Mouse (Mus musculus) left cerebral cortex, postnatal 36 days (tissue): Measurements from ENCODE around the gene Fam78b. TPM values are rescaled to one million over a fixed set of nuclear protein-coding genes. Genes with fewer than 3 reads are reported as not detected.

Experiments
- DNase-seq, 2 experiments: peaks; one replicate each; pipeline ENCODE4 v3.0.0; 2021 to 2022; ENCODE audit warnings: low spot score in 2 of 2, mixed read lengths in 1 of 2
- intact Hi-C: fragments of 180-260 bp; cut with DNase I; formaldehyde crosslinking; loops from one replicate; pipeline ENCODE4 v1.15.1; 2025
- total RNA-seq, 2 experiments: library from RNA; stranded (reverse); gene quantifications; 2 replicates each; pipeline ENCODE4 v1.2.3; 2021

Gene Fam78b
- total RNA-seq, 2 experiments from 2014 or later = 31.6 to 33.5 TPM

GRCm38 (mm10) chr1:167082506-167083100 lies 81.4 kb downstream of the Fam78b start:
- DNase-seq = no peak
- intact Hi-C loops = no loop called here

GRCm38 (mm10) chr1:167083181-167083580 lies 82.0 kb downstream of the Fam78b start:
- intact Hi-C loops = no loop called here

GRCm38 (mm10) chr1:167084330-167084729 lies 83.1 kb downstream of the Fam78b start:
- intact Hi-C loops = no loop called here
- peak in 1 of 2 experiments; percentile 24 for DNase-seq

More at GRCm38 (mm10) chr1:167083181-167083580, 82.0 kb downstream of the Fam78b start:
- no peak for DNase-seq

GRCm38 (mm10) chr1:167085461-167085860 lies 84.2 kb downstream of the Fam78b start:
- intact Hi-C loops = no loop called here
- no peak for DNase-seq

GRCm38 (mm10) chr1:167090466-167090865 lies 89.2 kb downstream of the Fam78b start:
- intact Hi-C loops = no loop called here

GRCm38 (mm10) chr1:167093551-167093950 lies 92.3 kb downstream of the Fam78b start:
- DNase-seq = no peak
- intact Hi-C loops = no loop called here

More at GRCm38 (mm10) chr1:167090466-167090865, 89.2 kb downstream of the Fam78b start:
- no peak for DNase-seq

- intact Hi-C loops = no loop called here
- no peak for DNase-seq
These were observed 93.5 kb downstream of the Fam78b start for GRCm38 (mm10) chr1:167094589-167095148.

GRCm38 (mm10) chr1:167098741-167099140 lies 97.5 kb downstream of the Fam78b start:
- no peak for DNase-seq
- intact Hi-C loops = no loop called here

GRCm38 (mm10) chr1:167102046-167102445 lies 100.8 kb downstream of the Fam78b start:
- DNase-seq = no peak
- intact Hi-C loops = no loop called here

- DNase-seq = no peak
- intact Hi-C loops = no loop called here
These were observed 101.3 kb downstream of the Fam78b start for GRCm38 (mm10) chr1:167102566-167102965.

- no peak for DNase-seq
- intact Hi-C loops = no loop called here
These were observed 103.9 kb downstream of the Fam78b start for GRCm38 (mm10) chr1:167104956-167105626.

GRCm38 (mm10) chr1:167105916-167106315 lies 104.7 kb downstream of the Fam78b start:
- DNase-seq = no peak
- intact Hi-C loops = no loop called here

- intact Hi-C loops = no loop called here
- DNase-seq = no peak
These were observed 107.8 kb downstream of the Fam78b start for GRCm38 (mm10) chr1:167108973-167109509.

- DNase-seq = no peak
- intact Hi-C loops = no loop called here
These were observed 113.3 kb downstream of the Fam78b start for GRCm38 (mm10) chr1:167114363-167115050.

GRCm38 (mm10) chr1:167115121-167115520 lies 113.9 kb downstream of the Fam78b start:
- intact Hi-C loops = no loop called here
- DNase-seq = no peak

GRCm38 (mm10) chr1:167116733-167117132 lies 115.5 kb downstream of the Fam78b start:
- intact Hi-C loops = no loop called here
- DNase-seq = no peak

GRCm38 (mm10) chr1:167118971-167119370 lies 117.8 kb downstream of the Fam78b start:
- no peak for DNase-seq
- intact Hi-C loops = no loop called here

- intact Hi-C loops = no loop called here
- peak; percentile 15 to 47 for DNase-seq
These were observed 118.2 kb downstream of the Fam78b start for GRCm38 (mm10) chr1:167119439-167119838.

GRCm38 (mm10) chr1:167122436-167122835 lies 121.2 kb downstream of the Fam78b start:
- no peak for DNase-seq
- intact Hi-C loops = no loop called here

- intact Hi-C loops = no loop called here
- no peak for DNase-seq
These were observed 122.3 kb downstream of the Fam78b start for GRCm38 (mm10) chr1:167123551-167123950.
